Mouse (Mus musculus) right cerebral cortex, postnatal 14 days (tissue): ENCODE results near the gene Plin3.

Source experiments
- DNase-seq: peaks from one replicate; pipeline ENCODE4 v3.0.0; 2022

Gene Plin3

GRCm38 (mm10) chr17:56233818-56234469 lies 58.7 kb downstream of the Plin3 start:
- DNase-seq = peak; percentile 90

- DNase-seq = no peak
Measured at GRCm38 (mm10) chr17:56233389-56233788, 59.3 kb downstream of the Plin3 start.

DNA sequence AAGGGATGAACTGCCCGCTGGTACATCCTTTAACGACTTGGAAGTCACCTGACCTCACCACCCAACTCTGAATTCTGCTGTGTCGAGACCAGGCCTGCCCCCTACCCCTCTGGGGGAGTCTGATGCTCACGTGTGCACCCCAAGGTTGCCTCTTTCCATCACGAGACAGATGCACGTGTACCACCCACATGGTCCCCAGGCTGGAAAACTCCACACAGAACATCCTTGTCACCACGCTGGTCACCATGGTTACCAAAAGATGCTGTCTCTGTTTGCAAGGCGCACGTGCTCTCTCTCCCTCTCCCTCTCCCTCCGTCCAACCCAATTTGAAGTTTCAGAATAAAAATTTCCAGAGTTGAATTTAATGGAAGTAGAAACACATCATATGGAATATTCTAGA lies 62.7 kb downstream of the Plin3 start:
- DNase-seq = peak; percentile 75
